Mouse (Mus musculus): Measurements from ENCODE around the gene Zwilch. TPM values are rescaled to one million over a fixed set of nuclear protein-coding genes. Genes with fewer than 3 reads are reported as not detected.
"Not testable (repeated sequence)": the region's sequence is repeated elsewhere in the genome, so short reads cannot be mapped to it uniquely, and the experiment has no call there.

Gene Zwilch
- total and polyA plus RNA-seq, 2 experiments from 2014 or later, result 2.0 to 8.9 TPM

DNA sequence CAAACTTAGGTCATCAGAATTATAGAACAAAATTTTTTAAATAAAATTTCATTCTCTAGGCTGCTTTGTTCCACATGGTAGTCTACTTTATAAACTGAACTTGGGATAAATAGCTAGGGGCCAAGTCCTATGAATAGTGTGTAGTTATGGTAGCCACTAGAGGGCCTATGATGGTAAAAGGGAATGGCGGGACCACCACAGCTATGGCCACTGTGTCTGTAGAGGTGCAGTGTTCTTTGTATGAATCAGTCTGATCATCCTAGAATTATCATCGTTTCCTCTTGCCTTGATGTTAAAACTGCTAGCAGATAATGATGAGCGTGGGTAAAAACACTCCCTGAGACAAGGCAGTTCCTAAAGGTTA is 5.7 kb upstream of the Zwilch start:
- 37% methylated on average over 3 of the region's 3 CpGs for WGBS
- H3K9me3 ChIP-seq (ENCODE audit: low read length), result no peaks in the 10 kb centered on the region
- H3K4me2 ChIP-seq (ENCODE audit: low read depth), result peak overlapping the region; percentile 49
- TF ChIP-seq CTCF (IDR thresholded peaks at IDR 0.05; ENCODE audit: low read depth), result peak; percentile 51
- ATAC-seq (peak; percentile 59), DNase-seq (no peak)
- H3K27me3 ChIP-seq (ENCODE audit: insufficient read depth, low read length), result no peaks in the 10 kb centered on the region
- peaks cover 55% of the 10 kb centered on the region for H3K36me3 ChIP-seq (ENCODE audit: insufficient read depth)
- no peak overlapping the region for H3K9ac ChIP-seq
- peak overlapping the region; percentile 75 for H3K27ac ChIP-seq (ENCODE audit: low read depth, low read length)
- H3K4me3 ChIP-seq (ENCODE audit: low read depth, low read length), result peak overlapping the region; percentile 51
- H3K4me1 ChIP-seq (ENCODE audit: insufficient read depth), result peaks cover 12% of the 10 kb centered on the region; the same call in 1 of the 2 replicates

DNA sequence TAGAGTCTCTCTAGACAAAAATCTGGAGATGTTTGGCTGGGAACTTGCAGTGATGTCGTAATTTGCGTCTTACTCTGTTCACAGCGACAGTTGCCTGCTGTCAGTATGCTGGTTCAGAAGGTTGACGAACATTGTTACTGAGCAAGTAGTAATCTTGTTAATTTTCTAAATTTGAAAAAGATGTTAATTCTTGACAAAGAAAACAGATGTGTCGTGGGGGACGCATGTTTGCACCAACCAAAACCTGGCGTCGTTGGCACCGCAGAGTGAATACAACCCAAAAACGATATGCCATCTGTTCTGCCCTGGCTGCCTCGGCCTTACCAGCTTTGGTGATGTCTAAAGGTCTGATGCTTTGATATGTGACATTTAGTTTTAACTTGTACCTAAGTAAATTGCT is 2.5 kb upstream of the Zwilch start:
- WGBS, result 45% methylated on average over 11 of the region's 11 CpGs
- H3K27ac ChIP-seq (ENCODE audit: low read depth, low read length), result no peak overlapping the region
- ATAC-seq (no peak), DNase-seq (no peak)
- no peaks in the 10 kb centered on the region for H3K9me3 ChIP-seq (ENCODE audit: low read length)
- peaks cover 14% of the 10 kb centered on the region; the same call in 1 of the 2 replicates for H3K4me1 ChIP-seq (ENCODE audit: insufficient read depth)
- no peak for TF ChIP-seq CTCF (IDR thresholded peaks at IDR 0.05; ENCODE audit: low read depth)
- H3K9ac ChIP-seq, result no peak overlapping the region
- H3K36me3 ChIP-seq (ENCODE audit: insufficient read depth), result peaks cover 38% of the 10 kb centered on the region
- no peaks in the 10 kb centered on the region for H3K27me3 ChIP-seq (ENCODE audit: insufficient read depth, low read length)
- H3K4me3 ChIP-seq (ENCODE audit: low read depth, low read length), result no peak overlapping the region
- no peak overlapping the region for H3K4me2 ChIP-seq (ENCODE audit: low read depth)

DNA sequence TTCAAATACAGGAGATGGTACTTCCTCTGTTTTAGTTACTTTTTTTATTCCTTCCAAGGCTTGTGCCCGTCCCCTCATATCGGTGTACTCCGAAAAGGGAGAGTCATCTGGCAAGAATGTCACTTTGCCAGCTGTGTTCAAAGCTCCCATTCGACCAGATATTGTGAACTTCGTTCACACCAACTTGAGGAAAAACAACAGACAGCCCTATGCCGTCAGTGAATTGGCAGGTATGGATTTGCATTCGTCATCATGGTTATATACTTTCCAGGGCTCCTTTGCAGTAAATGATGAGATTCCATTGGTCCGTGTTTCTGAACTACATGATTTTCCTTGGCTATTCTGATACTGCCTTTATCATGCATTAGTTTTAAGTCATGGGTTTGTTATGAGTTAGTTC is 1.9 kb upstream of the Zwilch start:
- 67% methylated on average over 8 of the region's 8 CpGs for WGBS
- Histone ChIP-seq H3K4me3 (ENCODE audit: low read depth, low read length) (0 out of 2 replicates have a peak overlapping the region, but pooled peaks have one; percentile 84), H3K27ac (ENCODE audit: low read depth, low read length) (no peak overlapping the region), H3K9ac (no peak overlapping the region), H3K4me2 (ENCODE audit: low read depth) (peak overlapping the region; percentile 60; the same call in 1 of the 2 replicates), H3K9me3 (ENCODE audit: low read length) (no peaks in the 10 kb centered on the region), H3K4me1 (ENCODE audit: insufficient read depth) (peaks cover 11% of the 10 kb centered on the region; the same call in 1 of the 2 replicates), H3K36me3 (ENCODE audit: insufficient read depth) (peaks cover 38% of the 10 kb centered on the region), H3K27me3 (ENCODE audit: insufficient read depth, low read length) (no peaks in the 10 kb centered on the region)
- ATAC-seq, result no peak
- no peak for TF ChIP-seq CTCF (IDR thresholded peaks at IDR 0.05; ENCODE audit: low read depth)
- no peak for DNase-seq

DNA sequence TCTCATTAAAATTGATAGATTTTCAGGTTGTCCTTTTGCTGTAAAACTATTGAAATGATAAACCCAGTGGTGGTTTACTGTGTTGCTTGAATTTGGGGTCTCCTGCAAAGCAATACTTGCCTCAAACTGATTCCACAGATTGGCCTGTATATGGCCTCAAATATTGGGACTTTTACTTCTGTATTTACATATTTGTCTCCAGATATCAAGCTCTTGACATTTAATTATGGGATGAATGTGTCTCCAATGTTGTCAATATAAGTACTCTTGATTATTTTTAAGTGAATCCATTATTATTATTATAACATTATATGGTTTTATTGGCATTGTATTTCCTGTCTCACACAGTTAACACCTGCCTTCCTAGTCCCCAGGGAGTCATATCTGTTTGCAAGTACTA is 1.4 kb upstream of the Zwilch start:
- DNase-seq, result no peak
- H3K27me3 ChIP-seq (ENCODE audit: insufficient read depth, low read length), result no peaks in the 10 kb centered on the region
- H3K4me3 ChIP-seq (ENCODE audit: low read depth, low read length), result peak overlapping the region; percentile 84
- TF ChIP-seq CTCF (IDR thresholded peaks at IDR 0.05; ENCODE audit: low read depth), result no peak
- H3K36me3 ChIP-seq (ENCODE audit: insufficient read depth), result peaks cover 38% of the 10 kb centered on the region
- no peak for ATAC-seq
- H3K4me2 ChIP-seq (ENCODE audit: low read depth), result peak overlapping the region; percentile 60
- peaks cover 8% of the 10 kb centered on the region; the same call in 1 of the 2 replicates for H3K4me1 ChIP-seq (ENCODE audit: insufficient read depth)
- no peaks in the 10 kb centered on the region for H3K9me3 ChIP-seq (ENCODE audit: low read length)
- H3K27ac ChIP-seq (ENCODE audit: low read depth, low read length), result no peak overlapping the region
- peak overlapping the region; percentile 80 for H3K9ac ChIP-seq

DNA sequence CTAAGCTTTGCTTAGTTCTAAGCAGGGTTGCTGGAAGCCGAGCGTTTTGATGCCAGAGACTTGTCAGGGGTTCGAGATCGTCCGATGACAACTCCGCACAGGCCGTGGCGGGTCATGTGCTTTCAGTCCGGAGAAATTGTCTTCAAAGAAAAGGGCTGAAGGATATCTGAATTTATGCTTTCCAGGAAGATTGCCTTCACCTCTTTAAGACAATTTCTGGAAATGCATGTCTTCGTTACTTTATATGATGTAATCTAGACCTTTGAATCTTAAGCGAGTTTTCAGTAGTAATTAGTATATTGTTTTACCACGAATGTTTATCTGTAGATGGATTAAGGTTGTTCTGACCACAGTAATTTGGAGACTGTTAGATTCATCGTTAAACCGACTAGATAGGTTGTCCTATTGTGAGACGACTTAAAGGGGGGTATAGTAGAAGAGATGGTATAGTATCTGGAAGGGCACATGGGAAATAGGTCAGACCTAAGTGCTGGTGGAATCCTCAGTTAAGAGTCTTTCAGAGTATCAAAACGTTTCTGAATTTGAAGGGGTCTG is 839 bp upstream of the Zwilch start:
- H3K36me3 ChIP-seq (ENCODE audit: insufficient read depth), result peaks cover 38% of the 10 kb centered on the region
- peak overlapping the region; percentile 80 for H3K9ac ChIP-seq
- no peak for TF ChIP-seq CTCF (IDR thresholded peaks at IDR 0.05; ENCODE audit: low read depth)
- peak overlapping the region; percentile 84 for H3K4me3 ChIP-seq (ENCODE audit: low read depth, low read length)
- H3K27ac ChIP-seq (ENCODE audit: low read depth, low read length), result peak overlapping the region; percentile 82
- H3K9me3 ChIP-seq (ENCODE audit: low read length), result no peaks in the 10 kb centered on the region
- H3K27me3 ChIP-seq (ENCODE audit: insufficient read depth, low read length), result no peaks in the 10 kb centered on the region
- ATAC-seq (no peak), DNase-seq (no peak)
- H3K4me2 ChIP-seq (ENCODE audit: low read depth), result peak overlapping the region; percentile 60
- WGBS, result under 1% methylated on average over 16 of the region's 16 CpGs
- H3K4me1 ChIP-seq (ENCODE audit: insufficient read depth), result peaks cover 8% of the 10 kb centered on the region; the same call in 1 of the 2 replicates

DNA sequence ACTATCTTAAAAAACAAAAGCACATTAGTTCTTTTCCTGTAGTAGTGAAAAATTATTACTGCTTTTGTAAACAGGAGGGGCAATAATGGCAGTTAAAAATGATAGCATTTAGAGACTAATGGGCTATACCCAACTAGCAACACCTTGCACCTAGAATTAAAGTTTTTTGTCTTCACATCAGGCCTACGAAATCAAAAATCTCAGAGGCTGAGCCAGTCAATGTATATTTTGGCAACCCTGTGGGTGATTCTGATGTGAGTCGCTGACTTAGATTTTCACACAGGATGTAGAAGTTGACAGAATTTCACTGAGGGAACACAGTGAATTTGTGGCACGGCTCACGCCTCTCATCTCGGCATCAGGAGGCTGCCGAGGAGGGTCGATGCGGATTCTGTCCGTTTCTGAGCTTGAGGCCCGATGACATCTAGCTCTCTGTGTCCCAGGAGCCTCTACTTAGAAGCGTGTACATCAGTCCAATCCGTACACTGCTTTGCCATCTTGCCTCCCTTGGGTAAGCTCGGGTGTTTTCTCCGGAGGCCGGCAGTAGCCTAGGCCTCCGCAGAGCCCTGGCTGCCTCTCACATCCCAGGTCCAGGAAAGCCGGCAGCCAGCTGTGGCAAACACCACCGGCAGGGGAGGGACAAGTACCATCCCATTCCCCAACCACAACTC is 624 bp downstream of the Zwilch start:
- ATAC-seq (peak; percentile 46), DNase-seq (no peak)
- Histone ChIP-seq H3K4me1 (ENCODE audit: insufficient read depth) (peaks cover 8% of the 10 kb centered on the region; the same call in 1 of the 2 replicates), H3K36me3 (ENCODE audit: insufficient read depth) (peaks cover 23% of the 10 kb centered on the region), H3K9ac (peak overlapping the region; percentile 80), H3K4me3 (ENCODE audit: low read depth, low read length) (peak overlapping the region; percentile 84), H3K27ac (ENCODE audit: low read depth, low read length) (peak overlapping the region; percentile 82; the same call in 1 of the 2 replicates), H3K4me2 (ENCODE audit: low read depth) (peak overlapping the region; percentile 75), H3K9me3 (ENCODE audit: low read length) (no peaks in the 10 kb centered on the region), H3K27me3 (ENCODE audit: insufficient read depth, low read length) (no peaks in the 10 kb centered on the region)
- TF ChIP-seq CTCF (IDR thresholded peaks at IDR 0.05; ENCODE audit: low read depth), result no peak; the same call in 1 of the 2 replicates
- 2% methylated on average over 18 of the region's 18 CpGs for WGBS

DNA sequence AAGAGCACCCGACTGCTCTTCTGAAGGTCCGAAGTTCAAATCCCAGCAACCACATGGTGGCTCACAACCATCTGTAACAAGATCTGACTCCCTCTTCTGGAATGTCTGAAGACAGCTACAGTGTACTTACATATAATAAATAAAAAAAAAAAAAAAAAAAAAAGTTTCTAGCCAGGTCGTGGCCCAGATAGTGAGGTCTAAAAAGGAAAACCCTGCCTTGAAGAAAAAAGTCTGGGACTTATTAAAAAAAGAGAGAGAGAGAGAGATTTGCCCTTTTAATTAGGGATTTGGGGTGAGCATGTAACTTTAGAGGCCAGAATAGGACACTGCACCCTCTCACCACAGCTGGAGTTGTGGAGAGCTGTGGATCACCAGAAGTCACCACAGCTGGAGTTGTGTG is 2.9 kb downstream of the Zwilch start:
- not testable (repeated sequence) for DNase-seq; H3K9me3 ChIP-seq (ENCODE audit: low read length); H3K9ac ChIP-seq; ATAC-seq; H3K4me2 ChIP-seq (ENCODE audit: low read depth); H3K4me3 ChIP-seq (ENCODE audit: low read depth, low read length); H3K4me1 ChIP-seq (ENCODE audit: insufficient read depth); H3K36me3 ChIP-seq (ENCODE audit: insufficient read depth); H3K27me3 ChIP-seq (ENCODE audit: insufficient read depth, low read length); H3K27ac ChIP-seq (ENCODE audit: low read depth, low read length)
- WGBS, result 98% methylated on average over 3 of the region's 3 CpGs

Measured in forebrain, postnatal 0 days (tissue).